Mouse (Mus musculus): ENCODE results near the gene Tab1. TPM values are rescaled to one million over a fixed set of nuclear protein-coding genes. Genes with fewer than 3 reads are reported as not detected.
A peak's percentile ranks its signal among the peaks of the same experiment; 100 is the strongest.

Tab1 gene
- polyA plus RNA-seq, 1 experiment from 2014 or later = 21.6 TPM

DNA sequence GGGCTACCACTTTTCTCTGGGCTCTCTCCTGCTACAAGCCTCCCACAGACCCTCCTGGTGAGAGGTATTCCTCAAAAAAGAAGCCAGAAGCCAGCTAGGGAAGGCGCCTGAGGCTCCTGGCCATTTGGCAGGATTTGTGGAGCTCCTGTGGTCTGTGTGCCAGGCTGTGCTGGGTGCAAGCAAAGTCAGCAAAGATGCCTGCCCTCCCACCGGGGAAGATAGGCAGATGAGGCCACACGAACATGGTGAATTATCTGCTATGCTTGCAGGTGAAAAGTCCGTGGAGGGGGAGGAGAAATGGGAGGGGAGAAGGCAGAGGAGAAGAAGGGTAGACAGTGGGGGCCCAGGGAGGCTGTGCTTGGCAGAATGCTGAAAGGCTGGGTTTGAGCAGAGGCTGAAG lies 37.4 kb downstream of the Tab1 start:
- H3K9me3 ChIP-seq (ENCODE audit: control insufficient read depth, low read length) = no peaks in the 10 kb centered on the region
- H3K27ac ChIP-seq (ENCODE audit: low read depth, low read length) = no peak overlapping the region
- no peak overlapping the region for H3K4me2 ChIP-seq (replicated peaks; ENCODE audit: low read depth, low read length)
- ATAC-seq (ENCODE audit: low FRiP score) (no peak), DNase-seq (ENCODE audit: low spot score) (no peak)
- H3K27me3 ChIP-seq (ENCODE audit: control insufficient read depth, insufficient read depth, low read length) = no peaks in the 10 kb centered on the region
- no peaks in the 10 kb centered on the region for H3K36me3 ChIP-seq (ENCODE audit: control insufficient read depth, insufficient read depth, low read length)
- no peak overlapping the region for H3K9ac ChIP-seq (ENCODE audit: low read depth, low read length)
- 0 out of 2 replicates have a peak, but pooled peaks cover 2% of the 10 kb centered on the region for H3K4me1 ChIP-seq (replicated peaks; ENCODE audit: control insufficient read depth, insufficient read depth, low read length)
- WGBS = 42% methylated on average over 4 of the region's 4 CpGs
- no peak overlapping the region for H3K4me3 ChIP-seq (ENCODE audit: low read depth, low read length)

GRCm38 (mm10) chr15:80171286-80171685 lies 38.4 kb downstream of the Tab1 start:
- H3K27me3 ChIP-seq (ENCODE audit: control insufficient read depth, insufficient read depth, low read length) = no peaks in the 10 kb centered on the region
- 0 out of 2 replicates have a peak, but pooled peaks cover 2% of the 10 kb centered on the region for H3K4me1 ChIP-seq (replicated peaks; ENCODE audit: control insufficient read depth, insufficient read depth, low read length)
- no peak overlapping the region for H3K4me2 ChIP-seq (replicated peaks; ENCODE audit: low read depth, low read length)
- H3K9ac ChIP-seq (ENCODE audit: low read depth, low read length) = no peak overlapping the region
- peak; percentile 21 for DNase-seq (ENCODE audit: low spot score)
- H3K27ac ChIP-seq (ENCODE audit: low read depth, low read length) = no peak overlapping the region
- no peaks in the 10 kb centered on the region for H3K9me3 ChIP-seq (ENCODE audit: control insufficient read depth, low read length)
- ATAC-seq (ENCODE audit: low FRiP score) = no peak
- WGBS = 9% methylated on average over 8 of the region's 8 CpGs
- no peaks in the 10 kb centered on the region for H3K36me3 ChIP-seq (ENCODE audit: control insufficient read depth, insufficient read depth, low read length)
- H3K4me3 ChIP-seq (ENCODE audit: low read depth, low read length) = no peak overlapping the region

GRCm38 (mm10) chr15:80171791-80172190 lies 38.9 kb downstream of the Tab1 start:
- Histone ChIP-seq H3K36me3 (ENCODE audit: control insufficient read depth, insufficient read depth, low read length) (no peaks in the 10 kb centered on the region), H3K4me1 (replicated peaks; ENCODE audit: control insufficient read depth, insufficient read depth, low read length) (0 out of 2 replicates have a peak, but pooled peaks cover 2% of the 10 kb centered on the region), H3K4me2 (replicated peaks; ENCODE audit: low read depth, low read length) (no peak overlapping the region), H3K27ac (ENCODE audit: low read depth, low read length) (no peak overlapping the region), H3K4me3 (ENCODE audit: low read depth, low read length) (no peak overlapping the region), H3K27me3 (ENCODE audit: control insufficient read depth, insufficient read depth, low read length) (no peaks in the 10 kb centered on the region), H3K9me3 (ENCODE audit: control insufficient read depth, low read length) (no peaks in the 10 kb centered on the region), H3K9ac (ENCODE audit: low read depth, low read length) (no peak overlapping the region)
- ATAC-seq (ENCODE audit: low FRiP score) (no peak), DNase-seq (ENCODE audit: low spot score) (no peak)
- 17% methylated on average over 6 of the region's 6 CpGs for WGBS

DNA sequence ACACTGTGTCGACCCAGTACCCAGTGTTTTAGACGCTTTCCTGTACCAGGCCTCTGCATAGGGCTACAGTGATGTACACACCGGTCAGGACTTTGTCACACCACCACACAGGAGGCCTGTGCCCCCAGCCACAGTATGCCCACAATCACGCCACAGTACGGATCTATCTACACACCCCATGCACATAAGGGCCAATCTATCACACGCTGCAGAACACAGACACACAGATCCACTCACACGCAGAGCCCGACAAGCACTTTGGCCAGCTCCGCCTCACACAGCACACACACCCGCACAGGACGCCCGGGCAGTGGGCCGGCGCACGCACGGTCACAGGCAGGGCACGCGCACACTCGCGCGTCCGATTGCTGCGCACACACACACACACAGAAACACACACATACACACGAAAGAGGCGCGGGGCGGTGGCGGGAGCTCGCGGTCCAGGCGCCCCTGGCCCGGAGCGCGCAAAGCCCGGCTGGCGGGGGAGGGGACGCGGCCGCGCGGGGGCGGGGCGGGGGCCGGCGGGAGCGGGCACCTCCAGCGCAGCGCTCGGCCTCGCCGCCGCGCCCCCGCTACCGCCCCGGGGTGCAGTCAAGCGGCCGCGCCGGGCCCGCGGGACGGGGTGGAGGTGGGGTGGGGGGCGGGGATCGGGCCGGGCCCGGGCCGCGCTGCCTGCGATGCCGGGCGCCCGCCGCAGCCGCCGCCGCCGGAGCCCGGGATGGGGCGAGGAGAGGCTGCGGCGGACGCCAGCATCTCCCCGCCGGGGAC lies 40.3 kb downstream of the Tab1 start, which contains the start of gene Mgat3:
TSS of gene Mgat3 (plus strand) at position 721 of the 771 bp plus-strand sequence.
- Histone ChIP-seq H3K4me2 (replicated peaks; ENCODE audit: low read depth, low read length) (peak within 1 kb of the TSS; percentile 73), H3K36me3 (ENCODE audit: control insufficient read depth, insufficient read depth, low read length) (no peaks in the 10 kb centered on the region), H3K9me3 (ENCODE audit: control insufficient read depth, low read length) (no peaks in the 10 kb centered on the region), H3K4me3 (ENCODE audit: low read depth, low read length) (peak within 1 kb of the TSS; percentile 100), H3K27me3 (ENCODE audit: control insufficient read depth, insufficient read depth, low read length) (no peaks in the 10 kb centered on the region), H3K27ac (ENCODE audit: low read depth, low read length) (peak within 1 kb of the TSS; percentile 90), H3K4me1 (replicated peaks; ENCODE audit: control insufficient read depth, insufficient read depth, low read length) (0 out of 2 replicates have a peak, but pooled peaks cover 2% of the 10 kb centered on the region), H3K9ac (ENCODE audit: low read depth, low read length) (peak within 1 kb of the TSS; percentile 98)
- ATAC-seq (ENCODE audit: low FRiP score) = peak; percentile 80
- DNase-seq (ENCODE audit: low spot score) = peak; percentile 75
- WGBS = 5% methylated on average over 31 of the region's 85 CpGs

DNA sequence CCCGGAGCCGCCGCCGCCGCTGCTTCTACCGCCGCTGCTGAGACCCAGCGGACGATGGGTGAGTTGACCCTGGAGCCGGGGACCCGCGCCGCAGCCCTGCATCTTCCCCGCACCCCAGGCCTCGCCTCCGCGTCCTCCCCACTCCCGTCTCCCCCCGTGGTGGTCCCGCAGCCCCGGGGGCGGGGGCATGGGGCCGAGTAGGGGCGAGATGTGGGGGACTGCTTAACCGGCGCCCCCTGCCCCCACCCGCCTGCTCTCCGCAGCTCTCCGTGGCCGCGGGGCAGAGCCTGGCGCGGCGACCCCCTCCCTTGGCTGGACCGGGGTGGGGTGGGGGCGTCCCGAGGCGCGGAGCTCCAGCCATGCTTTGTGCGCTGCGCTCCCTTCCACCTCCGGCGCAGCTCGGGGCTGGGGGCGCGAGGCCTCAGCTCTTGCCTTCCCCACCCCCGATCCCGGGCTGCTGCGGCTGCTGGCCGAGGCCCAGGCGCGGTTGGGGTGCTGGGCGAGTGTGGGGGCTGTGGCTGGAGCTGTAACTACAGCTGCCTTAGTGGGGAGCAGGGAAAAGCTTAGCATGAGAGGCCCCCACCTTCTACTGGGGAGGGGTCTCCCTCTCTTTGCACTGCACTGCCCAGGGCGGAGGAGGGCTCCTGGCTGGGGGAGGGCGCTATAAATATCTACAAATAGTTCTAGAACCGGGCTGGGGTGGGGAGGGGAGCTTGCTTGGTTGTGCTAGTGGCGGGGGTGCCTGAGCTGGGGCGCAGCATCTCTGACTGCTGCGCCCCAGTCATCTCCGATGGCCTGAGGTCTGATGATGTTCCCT lies 41.1 kb downstream of the Tab1 start:
- H3K9ac ChIP-seq (ENCODE audit: low read depth, low read length) = peak overlapping the region; percentile 98
- H3K9me3 ChIP-seq (ENCODE audit: control insufficient read depth, low read length) = no peaks in the 10 kb centered on the region
- peak overlapping the region; percentile 73 for H3K4me2 ChIP-seq (replicated peaks; ENCODE audit: low read depth, low read length)
- H3K27ac ChIP-seq (ENCODE audit: low read depth, low read length) = peak overlapping the region; percentile 90
- H3K36me3 ChIP-seq (ENCODE audit: control insufficient read depth, insufficient read depth, low read length) = no peaks in the 10 kb centered on the region
- WGBS = 2% methylated on average over 30 of the region's 60 CpGs
- H3K4me1 ChIP-seq (replicated peaks; ENCODE audit: control insufficient read depth, insufficient read depth, low read length) = 0 out of 2 replicates have a peak, but pooled peaks cover 2% of the 10 kb centered on the region
- peak overlapping the region; percentile 100 for H3K4me3 ChIP-seq (ENCODE audit: low read depth, low read length)
- DNase-seq (ENCODE audit: low spot score) (peak; percentile 58), ATAC-seq (ENCODE audit: low FRiP score) (peak; percentile 69)
- no peaks in the 10 kb centered on the region for H3K27me3 ChIP-seq (ENCODE audit: control insufficient read depth, insufficient read depth, low read length)

DNA sequence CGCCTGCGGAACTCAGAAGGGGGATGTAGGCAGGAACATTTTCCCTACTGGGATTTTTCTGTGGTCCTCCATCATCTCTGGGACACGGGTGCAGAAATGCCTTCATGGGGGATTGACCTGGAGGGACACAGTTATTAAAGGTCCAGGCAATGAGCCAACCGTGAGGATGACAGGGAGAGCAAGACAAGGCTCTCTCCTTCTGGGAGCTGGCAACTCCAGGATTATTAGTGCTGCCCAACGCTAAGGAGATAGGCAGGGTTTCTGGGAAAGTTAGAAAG lies 41.6 kb downstream of the Tab1 start:
- H3K27ac ChIP-seq (ENCODE audit: low read depth, low read length) = no peak overlapping the region
- H3K9me3 ChIP-seq (ENCODE audit: control insufficient read depth, low read length) = no peaks in the 10 kb centered on the region
- ATAC-seq (ENCODE audit: low FRiP score) = no peak
- H3K36me3 ChIP-seq (ENCODE audit: control insufficient read depth, insufficient read depth, low read length) = no peaks in the 10 kb centered on the region
- 1% methylated on average over 5 of the region's 5 CpGs for WGBS
- H3K4me3 ChIP-seq (ENCODE audit: low read depth, low read length) = peak overlapping the region; percentile 100
- no peaks in the 10 kb centered on the region for H3K27me3 ChIP-seq (ENCODE audit: control insufficient read depth, insufficient read depth, low read length)
- no peak for DNase-seq (ENCODE audit: low spot score)
- H3K4me1 ChIP-seq (replicated peaks; ENCODE audit: control insufficient read depth, insufficient read depth, low read length) = 0 out of 2 replicates have a peak, but pooled peaks cover 2% of the 10 kb centered on the region
- H3K9ac ChIP-seq (ENCODE audit: low read depth, low read length) = peak overlapping the region; percentile 98
- H3K4me2 ChIP-seq (replicated peaks; ENCODE audit: low read depth, low read length) = peak overlapping the region; percentile 73

GRCm38 (mm10) chr15:80175316-80175715 lies 42.4 kb downstream of the Tab1 start:
- no peak for DNase-seq (ENCODE audit: low spot score)
- no peaks in the 10 kb centered on the region for H3K9me3 ChIP-seq (ENCODE audit: control insufficient read depth, low read length)
- no peaks in the 10 kb centered on the region for H3K36me3 ChIP-seq (ENCODE audit: control insufficient read depth, insufficient read depth, low read length)
- H3K9ac ChIP-seq (ENCODE audit: low read depth, low read length) = no peak overlapping the region
- no peak overlapping the region for H3K27ac ChIP-seq (ENCODE audit: low read depth, low read length)
- H3K27me3 ChIP-seq (ENCODE audit: control insufficient read depth, insufficient read depth, low read length) = no peaks in the 10 kb centered on the region
- 0 out of 2 replicates have a peak, but pooled peaks cover 2% of the 10 kb centered on the region for H3K4me1 ChIP-seq (replicated peaks; ENCODE audit: control insufficient read depth, insufficient read depth, low read length)
- peak overlapping the region; percentile 100; the same call in 1 of the 2 replicates for H3K4me3 ChIP-seq (ENCODE audit: low read depth, low read length)
- WGBS = 79% methylated on average over 9 of the region's 9 CpGs
- H3K4me2 ChIP-seq (replicated peaks; ENCODE audit: low read depth, low read length) = peak overlapping the region; percentile 73
- ATAC-seq (ENCODE audit: low FRiP score) = no peak

DNA sequence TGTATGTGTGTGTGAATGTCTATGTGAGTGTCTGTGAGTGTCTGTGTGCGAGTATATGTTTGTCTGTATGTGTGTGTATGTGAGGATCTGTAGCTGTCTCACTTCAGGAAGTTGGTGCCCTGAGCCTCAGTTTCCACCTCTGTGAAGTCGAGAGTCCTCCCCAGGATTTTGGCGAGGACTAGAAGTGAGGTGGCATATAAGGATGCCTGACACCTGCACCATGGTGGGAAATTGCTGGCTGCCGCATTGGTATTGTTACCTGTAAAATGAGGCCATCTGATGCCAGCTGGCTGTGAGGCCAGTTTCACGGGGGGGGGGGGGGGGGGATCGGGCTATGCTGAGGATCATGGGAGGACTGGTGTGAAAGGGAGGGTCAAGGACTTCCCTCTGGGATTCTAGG lies 42.8 kb downstream of the Tab1 start:
- Histone ChIP-seq H3K4me1 (replicated peaks; ENCODE audit: control insufficient read depth, insufficient read depth, low read length) (0 out of 2 replicates have a peak, but pooled peaks cover 2% of the 10 kb centered on the region), H3K4me3 (ENCODE audit: low read depth, low read length) (no peak overlapping the region), H3K36me3 (ENCODE audit: control insufficient read depth, insufficient read depth, low read length) (no peaks in the 10 kb centered on the region), H3K27me3 (ENCODE audit: control insufficient read depth, insufficient read depth, low read length) (no peaks in the 10 kb centered on the region), H3K9me3 (ENCODE audit: control insufficient read depth, low read length) (no peaks in the 10 kb centered on the region), H3K27ac (ENCODE audit: low read depth, low read length) (no peak overlapping the region), H3K9ac (ENCODE audit: low read depth, low read length) (no peak overlapping the region), H3K4me2 (replicated peaks; ENCODE audit: low read depth, low read length) (peak overlapping the region; percentile 73; the same call in 1 of the 2 replicates)
- ATAC-seq (ENCODE audit: low FRiP score) (no peak), DNase-seq (ENCODE audit: low spot score) (no peak)
- WGBS = 70% methylated on average over 6 of the region's 6 CpGs
